Mouse (Mus musculus) bone marrow macrophage, adult 2 months (primary cell): Measurements from ENCODE around the gene Lkaaear1.

ENCODE experiments used
- CTCF ChIP-seq: IDR thresholded peaks from 2 replicates; pipeline ENCODE4 v1.5.1; 2012; ENCODE audit warnings: low read depth, mild to moderate bottlenecking, low read length, moderate library complexity
- POLR2A ChIP-seq: IDR thresholded peaks from 2 replicates; pipeline ENCODE4 v1.6.1; 2012; ENCODE audit warnings: mild to moderate bottlenecking, low read depth, low read length, borderline replicate concordance

GRCm38 (mm10) chr2:181706668-181707067, 8.4 kb upstream of the Lkaaear1 start:
- TF ChIP-seq CTCF: no peak
- TF ChIP-seq POLR2A: no peak
